Mouse (Mus musculus) layer of hippocampus, adult 9-11 months (tissue): ENCODE measurements around the gene Ankrd12.

Experiments used
- DNase-seq: peaks from one replicate; pipeline ENCODE4 v3.0.0; 2022

Gene Ankrd12

DNA sequence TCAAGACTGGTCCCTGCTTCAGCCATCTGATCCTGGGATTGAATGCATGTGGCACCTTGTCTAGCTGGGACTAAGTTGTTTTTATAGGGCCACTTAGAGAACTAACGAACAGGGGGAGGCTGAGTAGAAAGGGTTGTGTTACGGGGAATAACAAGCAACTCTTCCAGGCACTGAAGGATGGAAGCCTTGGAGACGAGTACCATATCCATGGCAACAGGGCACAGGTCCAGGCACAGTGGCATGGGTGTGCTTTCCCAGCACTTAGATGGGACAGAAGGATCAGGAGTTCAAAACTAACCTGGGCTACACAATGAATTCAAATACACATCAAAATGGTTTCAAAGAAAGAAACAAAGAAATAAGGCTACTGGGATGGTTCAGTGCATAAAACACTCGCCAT lies 149.8 kb downstream of the Ankrd12 start:
- peak; percentile 45 for DNase-seq

- no peak for DNase-seq
These were observed 152.7 kb downstream of the Ankrd12 start for GRCm38 (mm10) chr17:65924218-65924617.

GRCm38 (mm10) chr17:65921975-65922374 lies 154.9 kb downstream of the Ankrd12 start:
- no peak for DNase-seq

DNA sequence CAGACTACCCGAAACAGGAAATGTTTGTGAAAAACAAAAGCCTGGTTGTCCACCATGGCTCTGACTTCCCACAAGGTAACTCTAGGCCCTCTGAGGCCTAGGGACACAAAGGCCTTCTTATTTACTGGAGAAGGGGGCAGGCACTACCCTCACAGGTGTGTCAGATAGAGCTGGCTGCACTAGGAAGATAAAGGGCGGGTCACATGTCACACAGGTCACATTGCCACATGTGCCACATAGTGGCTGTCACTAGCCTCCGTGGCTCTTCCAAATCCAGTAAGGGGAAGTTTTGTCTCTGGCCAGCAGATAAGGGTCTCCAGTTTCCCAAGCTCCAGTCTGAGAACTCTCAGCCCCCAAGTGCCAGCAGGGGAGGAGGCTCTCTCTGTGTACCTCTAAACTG lies 157.7 kb downstream of the Ankrd12 start:
- no peak for DNase-seq

GRCm38 (mm10) chr17:65916135-65916668 lies 160.7 kb downstream of the Ankrd12 start:
- peak; percentile 78 for DNase-seq
